Mouse (Mus musculus) CD4-positive naive resting alpha-beta T cell, adult 57 days (primary cell): Measurements from ENCODE around the gene Olfr968. TPM values are rescaled to one million over a fixed set of nuclear protein-coding genes. Genes with fewer than 3 reads are reported as not detected.

Experiments used
- total RNA-seq: library from RNA; stranded (reverse); gene quantifications from one replicate; pipeline ENCODE4 v1.2.4, GENCODE M21; 2023

Olfr968 gene
- not detected for total RNA-seq

DNA sequence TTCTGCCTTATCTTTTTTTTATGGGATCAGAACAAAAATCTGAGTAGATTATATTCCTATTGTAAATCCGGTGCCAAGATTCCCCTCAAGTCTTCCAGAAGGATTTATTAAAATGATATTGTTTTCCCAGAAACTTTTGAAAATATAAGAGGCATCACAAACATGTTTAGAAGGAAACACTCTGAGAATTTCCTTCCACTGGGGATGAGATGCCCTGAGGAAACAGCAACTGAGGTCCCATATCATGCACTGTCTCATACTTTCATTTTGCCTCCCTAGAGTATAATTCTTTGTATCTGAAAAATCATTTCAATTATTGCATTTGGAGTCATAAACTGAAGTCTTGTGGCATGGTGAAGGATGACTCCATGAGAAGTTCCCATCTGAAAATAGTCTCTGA, at the start of gene Olfr968:
Olfr968 (minus strand) TSS at position 101 of the 400 bp plus-strand sequence.

DNA sequence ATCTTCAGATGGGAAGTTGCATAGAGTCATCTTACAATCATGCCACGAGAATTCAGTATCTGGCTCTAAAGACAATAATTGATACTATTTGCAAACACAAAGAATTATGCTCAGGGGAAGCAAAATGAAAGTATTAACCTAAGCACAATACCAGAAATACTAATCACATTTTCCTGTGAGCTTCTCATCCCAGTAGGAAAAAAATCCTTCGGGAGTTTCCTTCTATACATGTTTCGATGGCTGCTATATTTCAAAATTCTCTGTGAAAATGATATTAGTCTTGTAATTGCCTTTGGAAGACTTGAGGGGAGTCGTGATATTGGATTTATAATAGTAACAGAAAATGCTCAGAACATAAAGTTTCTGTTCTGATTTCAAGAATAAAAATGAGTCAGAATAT, 25.5 kb upstream of the Olfr968 start, which contains the start of gene Olfr970:
Olfr970 (plus strand) TSS at position 301 of the 400 bp plus-strand sequence.

DNA sequence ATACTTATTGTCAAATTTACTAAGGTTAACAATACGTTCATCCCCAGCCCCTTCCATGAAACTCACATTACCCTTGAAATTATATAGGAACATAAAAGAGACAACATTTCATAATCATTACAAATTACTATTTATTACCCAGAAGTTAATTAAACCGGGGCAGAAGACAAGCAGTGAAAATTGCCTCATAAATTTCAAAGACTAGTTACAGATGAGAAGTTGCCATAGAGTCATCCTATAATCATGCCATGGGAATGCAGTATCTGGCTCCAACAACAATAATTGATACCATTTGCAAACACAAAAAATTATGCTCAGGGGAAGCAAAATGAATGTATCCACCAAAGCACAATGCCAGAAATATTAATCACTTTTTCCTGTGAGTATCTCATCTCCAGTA, 7.5 kb upstream of the Olfr968 start, which contains the start of gene Olfr969:
Olfr969 (plus strand) TSS at position 388 of the 400 bp plus-strand sequence.

DNA sequence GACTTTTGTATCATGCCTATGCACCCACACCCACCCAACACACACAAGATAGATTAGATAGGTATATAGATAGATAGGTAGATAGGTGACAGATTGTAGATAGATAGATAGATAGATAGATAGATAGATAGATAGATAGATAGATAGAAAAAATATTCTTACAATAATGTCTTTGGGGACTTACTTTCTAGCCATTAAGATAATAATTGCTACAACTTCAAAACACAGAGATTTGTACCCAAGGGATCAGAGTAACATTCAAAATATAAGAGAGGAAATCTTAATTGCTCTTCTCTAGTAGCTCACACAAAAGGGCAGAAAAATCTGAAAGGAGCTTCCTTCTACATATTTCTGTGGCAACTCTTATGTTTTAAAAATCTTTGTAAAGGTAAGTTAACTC, 37.1 kb downstream of the Olfr968 start, which contains the start of gene Olfr967:
Olfr967 (plus strand) TSS at position 301 of the 400 bp plus-strand sequence.

DNA sequence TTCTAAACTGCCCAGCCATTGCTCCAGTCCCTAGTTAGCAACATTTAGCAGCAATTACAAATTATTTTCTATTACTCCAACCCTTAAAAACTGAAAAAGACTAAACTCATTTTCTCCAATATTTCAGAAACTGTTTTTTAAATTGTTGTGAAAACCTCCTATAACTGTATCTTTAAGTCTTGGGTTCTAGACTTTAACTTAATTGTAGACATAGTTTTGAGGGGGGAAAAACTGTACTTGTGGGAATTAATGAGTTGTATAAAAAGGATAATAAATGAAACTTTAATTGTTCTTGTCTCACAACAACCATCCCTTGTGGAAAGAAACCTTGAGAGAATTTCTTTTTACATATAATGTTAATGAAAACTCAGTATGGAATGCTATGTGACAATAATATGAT, 52.4 kb downstream of the Olfr968 start, which contains the start of gene Olfr150:
Olfr150 (plus strand) TSS at position 301 of the 400 bp plus-strand sequence.

Other genes starting within 250 kb of the Olfr968 start
- not detected for gene Olfr958, start 229.2 kb downstream of the Olfr968 start, total RNA-seq
- gene Olfr959, start 207.7 kb downstream of the Olfr968 start, total RNA-seq = not detected
- gene AW551984, start 178.8 kb downstream of the Olfr968 start, total RNA-seq = 0.21 TPM
- not detected for gene Olfr148, start 172.6 kb downstream of the Olfr968 start, total RNA-seq
- not detected for gene Olfr960, start 161.9 kb downstream of the Olfr968 start, total RNA-seq
- not detected for gene Olfr961, start 138.2 kb downstream of the Olfr968 start, total RNA-seq
- not detected for gene Olfr963, start 116.0 kb downstream of the Olfr968 start, total RNA-seq
- gene Olfr149, start 76.1 kb downstream of the Olfr968 start, total RNA-seq = not detected
- gene Olfr965, start 71.9 kb downstream of the Olfr968 start, total RNA-seq = not detected
- gene Olfr150, start 52.3 kb downstream of the Olfr968 start, total RNA-seq = not detected
- not detected for gene Olfr967, start 37.0 kb downstream of the Olfr968 start, total RNA-seq
- not detected for gene Olfr969, start 7.7 kb upstream of the Olfr968 start, total RNA-seq
- gene Olfr970, start 25.6 kb upstream of the Olfr968 start, total RNA-seq = not detected
- gene Olfr971, start 53.6 kb upstream of the Olfr968 start, total RNA-seq = not detected
- not detected for gene Olfr972, start 83.2 kb upstream of the Olfr968 start, total RNA-seq
- not detected for gene Olfr229, start 124.1 kb upstream of the Olfr968 start, total RNA-seq
- not detected for gene Olfr974, start 154.2 kb upstream of the Olfr968 start, total RNA-seq
- gene Olfr975, start 168.8 kb upstream of the Olfr968 start, total RNA-seq = not detected
- not detected for gene Olfr976, start 177.9 kb upstream of the Olfr968 start, total RNA-seq
- gene Olfr978, start 208.9 kb upstream of the Olfr968 start, total RNA-seq = not detected
- not detected for gene Olfr979, start 220.2 kb upstream of the Olfr968 start, total RNA-seq
- not detected for gene Olfr980, start 226.3 kb upstream of the Olfr968 start, total RNA-seq
- gene Olfr981, start 238.2 kb upstream of the Olfr968 start, total RNA-seq = not detected